Mouse (Mus musculus) liver, embryonic 14.5 days (tissue): ENCODE data around the gene Krtap1-3.
"Not testable (repeated sequence)": the region's sequence is repeated elsewhere in the genome, so short reads cannot be mapped to it uniquely, and the experiment has no call there.

Experiments used
- CTCF ChIP-seq: IDR thresholded peaks from 2 replicates; pipeline ENCODE4 v1.5.1; 2016; ENCODE audit warnings: antibody characterized with exemption, low read depth, control low read depth
- EP300 ChIP-seq: IDR thresholded peaks from 2 replicates; pipeline ENCODE4 v1.6.1; 2016; ENCODE audit warnings: antibody characterized with exemption, low read depth

- not testable (repeated sequence) for TF ChIP-seq CTCF, EP300
Observed at GRCm38 (mm10) chr11:99610089-99610488, 18.9 kb upstream of the Krtap1-3 start, which contains the start of gene Gm11937.
